Mouse (Mus musculus): ENCODE data around the gene Gtpbp6. TPM values are rescaled to one million over a fixed set of nuclear protein-coding genes. Genes with fewer than 3 reads are reported as not detected.
"Not testable (repeated sequence)": the region's sequence is repeated elsewhere in the genome, so short reads cannot be mapped to it uniquely, and the experiment has no call there.

Gtpbp6 gene
- total and polyA plus RNA-seq, 3 experiments = 16.6 to 35.6 (median 17.5) TPM

GRCm38 (mm10) chr5:110136087-110136464 lies 28.1 kb upstream of the Gtpbp6 start:
- peaks cover 17% of the 10 kb centered on the region for H3K4me1 ChIP-seq (ENCODE audit: insufficient read depth, low read depth, low read length)
- peaks cover 33% of the 10 kb centered on the region for H3K36me3 ChIP-seq (replicated peaks)
- 0 out of 2 replicates have a peak, but pooled peaks have one; percentile 1 for ATAC-seq (ENCODE audit: extremely low read depth, insufficient number of reproducible peaks, low FRiP score, poor library complexity, severe bottlenecking)
- TF ChIP-seq TAL1 (conservative IDR thresholded peaks at IDR 0.05; ENCODE audit: low read depth, low read length) = no peak
- TF ChIP-seq GATA2 (IDR thresholded peaks at IDR 0.05; ENCODE audit: borderline replicate concordance, low read depth, low read length) = no peak
- TF ChIP-seq CTCF (IDR thresholded peaks at IDR 0.05; ENCODE audit: low read depth, low read length) = no peak
- no peak for TF ChIP-seq POLR2AphosphoS5 (IDR thresholded peaks at IDR 0.05; ENCODE audit: insufficient replicate concordance, low read depth, low read length)
- no peak for TF ChIP-seq GATA1 (IDR thresholded peaks at IDR 0.05; ENCODE audit: borderline replicate concordance, low read length)
- H3K27me3 ChIP-seq (ENCODE audit: insufficient read depth, low read length) = no peaks in the 10 kb centered on the region
- H3K4me3 ChIP-seq (ENCODE audit: low read depth, low read length) = peak overlapping the region; percentile 81
- DNase-seq (ENCODE audit: low spot score) = no peak
- peaks cover 22% of the 10 kb centered on the region for H3K9me3 ChIP-seq (replicated peaks)

- H3K27me3 ChIP-seq (ENCODE audit: insufficient read depth, low read length) = no peaks in the 10 kb centered on the region
- peaks cover 29% of the 10 kb centered on the region for H3K36me3 ChIP-seq (replicated peaks)
- no peak for TF ChIP-seq GATA1 (IDR thresholded peaks at IDR 0.05; ENCODE audit: borderline replicate concordance, low read length)
- TF ChIP-seq POLR2AphosphoS5 (IDR thresholded peaks at IDR 0.05; ENCODE audit: insufficient replicate concordance, low read depth, low read length) = no peak
- TF ChIP-seq CTCF (IDR thresholded peaks at IDR 0.05; ENCODE audit: low read depth, low read length) = no peak
- no peak for TF ChIP-seq TAL1 (conservative IDR thresholded peaks at IDR 0.05; ENCODE audit: low read depth, low read length)
- no peak for TF ChIP-seq GATA2 (IDR thresholded peaks at IDR 0.05; ENCODE audit: borderline replicate concordance, low read depth, low read length)
- ATAC-seq (ENCODE audit: extremely low read depth, insufficient number of reproducible peaks, low FRiP score, poor library complexity, severe bottlenecking) (peak; percentile 98), DNase-seq (ENCODE audit: low spot score) (peak; percentile 91)
- H3K4me3 ChIP-seq (ENCODE audit: low read depth, low read length) = peak within 1 kb of the TSS; percentile 81
- peaks cover 17% of the 10 kb centered on the region for H3K4me1 ChIP-seq (ENCODE audit: insufficient read depth, low read depth, low read length)
- H3K9me3 ChIP-seq (replicated peaks) = peaks cover 24% of the 10 kb centered on the region
Measured at GRCm38 (mm10) chr5:110135293-110136086, 27.5 kb upstream of the Gtpbp6 start, which contains the start of gene Chfr. TSS of gene Chfr (plus strand) at chr5:110135842.

GRCm38 (mm10) chr5:110122380-110122779 lies 14.4 kb upstream of the Gtpbp6 start:
- H3K4me1 ChIP-seq (ENCODE audit: insufficient read depth, low read depth, low read length); DNase-seq (ENCODE audit: low spot score); H3K27me3 ChIP-seq (ENCODE audit: insufficient read depth, low read length); ATAC-seq (ENCODE audit: extremely low read depth, insufficient number of reproducible peaks, low FRiP score, poor library complexity, severe bottlenecking); H3K4me3 ChIP-seq (ENCODE audit: low read depth, low read length); H3K9me3 ChIP-seq (replicated peaks): not testable (repeated sequence)
- H3K36me3 ChIP-seq (replicated peaks) = peaks cover 36% of the 10 kb centered on the region

GRCm38 (mm10) chr5:110109991-110110441 lies 2.0 kb upstream of the Gtpbp6 start, which contains the start of gene Zfp605:
TSS of gene Zfp605 (plus strand) at chr5:110110092.
- peak; percentile 16; the same call in 1 of the 2 replicates for ATAC-seq (ENCODE audit: extremely low read depth, insufficient number of reproducible peaks, low FRiP score, poor library complexity, severe bottlenecking)
- Histone ChIP-seq H3K36me3 (replicated peaks) (peaks cover 37% of the 10 kb centered on the region), H3K4me1 (ENCODE audit: insufficient read depth, low read depth, low read length) (peaks cover 35% of the 10 kb centered on the region), H3K27me3 (ENCODE audit: insufficient read depth, low read length) (no peaks in the 10 kb centered on the region), H3K4me3 (ENCODE audit: low read depth, low read length) (peak within 1 kb of the TSS; percentile 79), H3K9me3 (replicated peaks) (peaks cover 17% of the 10 kb centered on the region)
- DNase-seq (ENCODE audit: low spot score) = peak; percentile 53
- TF ChIP-seq GATA2 (IDR thresholded peaks at IDR 0.05; ENCODE audit: borderline replicate concordance, low read depth, low read length) (no peak), GATA1 (IDR thresholded peaks at IDR 0.05; ENCODE audit: borderline replicate concordance, low read length) (no peak), POLR2AphosphoS5 (IDR thresholded peaks at IDR 0.05; ENCODE audit: insufficient replicate concordance, low read depth, low read length) (no peak), TAL1 (conservative IDR thresholded peaks at IDR 0.05; ENCODE audit: low read depth, low read length) (no peak)

- ATAC-seq (ENCODE audit: extremely low read depth, insufficient number of reproducible peaks, low FRiP score, poor library complexity, severe bottlenecking) (no peak; the same call in 1 of the 2 replicates), DNase-seq (ENCODE audit: low spot score) (no peak)
- Histone ChIP-seq H3K36me3 (replicated peaks) (peaks cover 48% of the 10 kb centered on the region), H3K27me3 (ENCODE audit: insufficient read depth, low read length) (no peaks in the 10 kb centered on the region), H3K4me3 (ENCODE audit: low read depth, low read length) (peak overlapping the region; percentile 87), H3K9me3 (replicated peaks) (peaks cover 33% of the 10 kb centered on the region), H3K4me1 (ENCODE audit: insufficient read depth, low read depth, low read length) (peaks cover 49% of the 10 kb centered on the region)
- TF ChIP-seq GATA1 (IDR thresholded peaks at IDR 0.05; ENCODE audit: borderline replicate concordance, low read length) (no peak), CTCF (IDR thresholded peaks at IDR 0.05; ENCODE audit: low read depth, low read length) (no peak), POLR2AphosphoS5 (IDR thresholded peaks at IDR 0.05; ENCODE audit: insufficient replicate concordance, low read depth, low read length) (no peak), GATA2 (IDR thresholded peaks at IDR 0.05; ENCODE audit: borderline replicate concordance, low read depth, low read length) (no peak), TAL1 (conservative IDR thresholded peaks at IDR 0.05; ENCODE audit: low read depth, low read length) (no peak)
Measured at GRCm38 (mm10) chr5:110108305-110108628, 270 bp upstream of the Gtpbp6 start.

GRCm38 (mm10) chr5:110106901-110107564 lies 964 bp downstream of the Gtpbp6 start:
- Histone ChIP-seq H3K4me3 (ENCODE audit: low read depth, low read length) (peak overlapping the region; percentile 87), H3K27me3 (ENCODE audit: insufficient read depth, low read length) (no peaks in the 10 kb centered on the region), H3K9me3 (replicated peaks) (peaks cover 44% of the 10 kb centered on the region), H3K4me1 (ENCODE audit: insufficient read depth, low read depth, low read length) (peaks cover 49% of the 10 kb centered on the region), H3K36me3 (replicated peaks) (peaks cover 50% of the 10 kb centered on the region)
- TF ChIP-seq GATA1 (IDR thresholded peaks at IDR 0.05; ENCODE audit: borderline replicate concordance, low read length) (no peak), CTCF (IDR thresholded peaks at IDR 0.05; ENCODE audit: low read depth, low read length) (no peak), POLR2AphosphoS5 (IDR thresholded peaks at IDR 0.05; ENCODE audit: insufficient replicate concordance, low read depth, low read length) (no peak), GATA2 (IDR thresholded peaks at IDR 0.05; ENCODE audit: borderline replicate concordance, low read depth, low read length) (no peak), TAL1 (conservative IDR thresholded peaks at IDR 0.05; ENCODE audit: low read depth, low read length) (no peak)
- ATAC-seq (ENCODE audit: extremely low read depth, insufficient number of reproducible peaks, low FRiP score, poor library complexity, severe bottlenecking) (no peak), DNase-seq (ENCODE audit: low spot score) (no peak)
